Mouse (Mus musculus) hindbrain, postnatal 0 days (tissue): ENCODE results near the gene Mthfsd. TPM values are rescaled to one million over a fixed set of nuclear protein-coding genes. Genes with fewer than 3 reads are reported as not detected.

Experiments used
- ATAC-seq: fragments of 200-750 bp; cut with Nextera tagmentation; 2 replicates; pipeline ENCODE4 v1.8.0; 2017; ENCODE audit warnings: mild to moderate bottlenecking, moderate TSS enrichment, moderate library complexity
- DNase-seq: peaks from one replicate; pipeline ENCODE4 v3.0.0-alpha.2; 2015; ENCODE audit warnings: low spot score
- H3K27ac ChIP-seq: fragments of 300-500 bp; sonication (generic); 2 replicates; pipeline ENCODE4 v1.5.1; 2014; ENCODE audit warnings: mild to moderate bottlenecking
- H3K27me3 ChIP-seq: fragments of 300-500 bp; sonication (generic); 2 replicates; pipeline ENCODE4 v1.6.1; 2014; ENCODE audit warnings: low read length, mixed read lengths; ENCODE audit not compliant: insufficient read depth
- H3K36me3 ChIP-seq: fragments of 300-500 bp; sonication (generic); 2 replicates; pipeline ENCODE4 v1.6.1; 2014; ENCODE audit warnings: low read length, mixed read lengths; ENCODE audit not compliant: insufficient read depth
- H3K4me1 ChIP-seq: fragments of 300-500 bp; sonication (generic); 2 replicates; pipeline ENCODE4 v1.6.1; 2014; ENCODE audit warnings: antibody characterized with exemption, low read length, mixed read lengths; ENCODE audit not compliant: insufficient read depth
- H3K4me2 ChIP-seq: fragments of 300-500 bp; sonication (generic); 2 replicates; pipeline ENCODE4 v1.6.1; 2014; ENCODE audit warnings: low read depth, mild to moderate bottlenecking, low read length, moderate library complexity, mixed read lengths
- H3K4me3 ChIP-seq: fragments of 300-500 bp; sonication (generic); 2 replicates; pipeline ENCODE4 v1.5.1; 2014; ENCODE audit warnings: low read length
- H3K9ac ChIP-seq: fragments of 300-500 bp; sonication (generic); replicated peaks from 2 replicates; pipeline ENCODE4 v1.6.1; 2014; ENCODE audit warnings: mild to moderate bottlenecking, low read length, moderate library complexity, mixed read lengths
- H3K9me3 ChIP-seq: fragments of 300-500 bp; sonication (generic); 2 replicates; pipeline ENCODE4 v1.6.1; 2016; ENCODE audit warnings: low read length, mixed read lengths
- CTCF ChIP-seq: IDR thresholded peaks from 2 replicates; pipeline ENCODE4 v1.5.1; 2016; ENCODE audit warnings: antibody characterized with exemption, control low read depth, low read depth
- WGBS: fragments of 180-500 bp; shearing (Covaris S2); extraction: QIAGEN DNeasy Blood & Tissue Kit; methylation state at CpG from one replicate; pipeline ENCODE4 v1.1.7; 2014; 5-methylcytosine and 5-hydroxymethylcytosine counted together
- polyA plus RNA-seq: library from polyadenylated mRNA; unstranded; fragments of >200 nt; fragmentation: Nextera tagmentation; extraction: Ambion mirVana; gene quantifications from 2 replicates; pipeline ENCODE4 v1.2.1, GENCODE M21; 2015
- total RNA-seq: library from RNA; depleted of rRNA; stranded (reverse); fragments of >200 nt; gene quantifications from 2 replicates; pipeline ENCODE4 v1.2.3, GENCODE M21; 2014

The Mthfsd gene
- total and polyA plus RNA-seq, 2 experiments from 2014 or later: 39.9 to 44.4 TPM

GRCm38 (mm10) chr8:121089631-121090380 lies 18.4 kb downstream of the Mthfsd start:
- no peak for TF ChIP-seq CTCF
- ATAC-seq (no peak), DNase-seq (no peak)
- WGBS: 4% methylated on average over 32 of the region's 32 CpGs
- Histone ChIP-seq H3K4me2 (no peak overlapping the region), H3K4me1 (no peaks in the 10 kb centered on the region), H3K27me3 (peaks cover 72% of the 10 kb centered on the region), H3K36me3 (no peaks in the 10 kb centered on the region), H3K4me3 (no peak overlapping the region), H3K9me3 (no peaks in the 10 kb centered on the region), H3K27ac (no peak overlapping the region), H3K9ac (no peak overlapping the region)

- Histone ChIP-seq H3K27me3 (peaks cover 80% of the 10 kb centered on the region), H3K9me3 (no peaks in the 10 kb centered on the region), H3K27ac (no peak overlapping the region), H3K9ac (no peak overlapping the region), H3K4me3 (no peak overlapping the region), H3K4me2 (no peak overlapping the region), H3K36me3 (no peaks in the 10 kb centered on the region), H3K4me1 (no peaks in the 10 kb centered on the region)
- WGBS: 5% methylated on average over 40 of the region's 40 CpGs
- no peak for TF ChIP-seq CTCF
- DNase-seq: no peak
- ATAC-seq: no peak
These were observed 19.1 kb downstream of the Mthfsd start for GRCm38 (mm10) chr8:121088871-121089630.

GRCm38 (mm10) chr8:121088281-121088680 lies 19.9 kb downstream of the Mthfsd start:
- Histone ChIP-seq H3K4me3 (no peak overlapping the region), H3K4me2 (no peak overlapping the region), H3K36me3 (no peaks in the 10 kb centered on the region), H3K4me1 (no peaks in the 10 kb centered on the region), H3K27ac (no peak overlapping the region), H3K9ac (no peak overlapping the region), H3K9me3 (no peaks in the 10 kb centered on the region), H3K27me3 (peaks cover 86% of the 10 kb centered on the region)
- WGBS: 4% methylated on average over 8 of the region's 8 CpGs
- ATAC-seq (no peak), DNase-seq (no peak)
- TF ChIP-seq CTCF: no peak

- Histone ChIP-seq H3K9me3 (no peaks in the 10 kb centered on the region), H3K27me3 (peaks cover 88% of the 10 kb centered on the region), H3K27ac (no peak overlapping the region), H3K4me2 (no peak overlapping the region), H3K9ac (no peak overlapping the region), H3K4me1 (no peaks in the 10 kb centered on the region), H3K4me3 (no peak overlapping the region), H3K36me3 (no peaks in the 10 kb centered on the region)
- WGBS: 21% methylated on average over 19 of the region's 19 CpGs
- no peak for TF ChIP-seq CTCF
- no peak for ATAC-seq
- DNase-seq: no peak
These were observed 21.9 kb downstream of the Mthfsd start for GRCm38 (mm10) chr8:121086004-121086900.

GRCm38 (mm10) chr8:121085561-121085960 lies 22.6 kb downstream of the Mthfsd start:
- no peak overlapping the region for H3K9ac ChIP-seq
- no peaks in the 10 kb centered on the region for H3K36me3 ChIP-seq
- no peak for TF ChIP-seq CTCF
- H3K4me3 ChIP-seq: no peak overlapping the region
- no peaks in the 10 kb centered on the region for H3K4me1 ChIP-seq
- H3K9me3 ChIP-seq: no peaks in the 10 kb centered on the region
- WGBS: 47% methylated on average over 3 of the region's 3 CpGs
- H3K4me2 ChIP-seq: no peak overlapping the region
- peaks cover 88% of the 10 kb centered on the region for H3K27me3 ChIP-seq
- ATAC-seq: no peak
- no peak overlapping the region for H3K27ac ChIP-seq
- no peak for DNase-seq

GRCm38 (mm10) chr8:121085011-121085410 lies 23.2 kb downstream of the Mthfsd start:
- H3K9ac ChIP-seq: no peak overlapping the region
- no peaks in the 10 kb centered on the region for H3K9me3 ChIP-seq
- peak overlapping the region; percentile 37 for H3K4me3 ChIP-seq
- peak overlapping the region; percentile 60 for H3K4me2 ChIP-seq
- H3K27ac ChIP-seq: no peak overlapping the region
- DNase-seq (no peak), ATAC-seq (no peak)
- TF ChIP-seq CTCF: no peak
- no peaks in the 10 kb centered on the region for H3K36me3 ChIP-seq
- H3K4me1 ChIP-seq: no peaks in the 10 kb centered on the region
- WGBS: 4% methylated on average over 30 of the region's 30 CpGs
- H3K27me3 ChIP-seq: peaks cover 88% of the 10 kb centered on the region
